Mouse (Mus musculus) embryo, embryonic 11 days (tissue): ENCODE measurements around the gene 4930426L09Rik.

ENCODE experiments used
- DNase-seq: peaks from one replicate; pipeline ENCODE4 v3.0.0-alpha.2; 2015

The 4930426L09Rik gene

GRCm38 (mm10) chr2:19016839-19017238 lies 18.7 kb downstream of the 4930426L09Rik start:
- no peak for DNase-seq

DNA sequence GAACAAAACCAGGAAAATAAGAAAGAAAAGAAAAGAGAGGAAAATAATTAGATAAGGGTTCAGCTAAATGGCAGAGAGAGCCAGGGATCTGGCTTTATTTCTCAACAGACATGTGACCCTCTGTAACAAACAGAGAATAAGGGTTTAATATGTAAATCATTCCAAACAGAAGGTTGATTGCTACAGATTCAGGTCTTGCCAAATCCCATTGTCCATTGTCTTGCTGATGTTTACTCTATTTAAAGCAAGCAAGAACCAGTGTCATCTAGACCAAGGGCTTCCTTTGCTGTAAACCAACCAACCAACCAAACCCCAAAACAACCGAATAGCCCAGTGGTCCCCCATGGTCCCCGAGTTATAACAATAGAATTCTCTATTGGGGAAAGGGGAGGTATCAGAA lies 19.9 kb downstream of the 4930426L09Rik start:
- DNase-seq: no peak

DNA sequence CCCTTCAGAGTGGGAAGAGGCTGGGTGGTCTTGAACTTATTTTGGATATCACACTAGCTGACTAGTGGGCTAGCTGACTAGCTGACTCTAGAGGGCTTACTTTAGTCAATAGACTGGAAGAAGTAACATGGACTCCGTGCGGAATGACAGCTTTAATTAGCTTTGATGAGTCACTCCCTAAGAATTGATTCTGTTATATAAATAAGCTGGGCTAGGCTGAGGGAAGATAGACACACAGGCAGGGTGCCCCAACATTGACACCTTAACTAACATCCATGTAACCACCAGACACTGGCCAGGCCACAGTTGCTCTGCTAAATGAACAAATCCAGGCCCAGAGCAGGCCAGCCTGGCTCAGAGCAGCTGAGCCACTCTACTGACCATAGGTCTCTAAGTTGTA lies 26.7 kb downstream of the 4930426L09Rik start:
- DNase-seq: no peak

DNA sequence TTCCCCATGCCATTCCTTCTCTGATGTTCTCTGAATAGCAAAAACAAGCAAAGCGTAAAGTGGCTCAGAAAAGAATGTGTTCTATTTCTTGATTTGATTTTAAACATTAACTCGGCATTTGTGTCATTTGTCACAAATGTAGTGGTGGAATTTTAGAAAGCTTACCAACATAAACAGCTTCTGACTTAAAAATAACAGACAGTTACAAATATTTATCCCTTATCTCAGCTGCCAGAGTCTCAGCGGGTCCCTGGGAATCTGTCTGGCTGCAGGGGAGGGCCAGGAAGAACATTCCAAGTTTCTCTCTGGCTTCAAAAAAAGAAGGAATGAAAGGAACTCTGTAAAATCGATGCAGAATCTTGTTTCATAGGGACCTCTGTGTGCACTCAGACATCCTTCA lies 39.3 kb downstream of the 4930426L09Rik start:
- no peak for DNase-seq

GRCm38 (mm10) chr2:19037907-19038570 lies 39.9 kb downstream of the 4930426L09Rik start:
- DNase-seq: no peak

DNA sequence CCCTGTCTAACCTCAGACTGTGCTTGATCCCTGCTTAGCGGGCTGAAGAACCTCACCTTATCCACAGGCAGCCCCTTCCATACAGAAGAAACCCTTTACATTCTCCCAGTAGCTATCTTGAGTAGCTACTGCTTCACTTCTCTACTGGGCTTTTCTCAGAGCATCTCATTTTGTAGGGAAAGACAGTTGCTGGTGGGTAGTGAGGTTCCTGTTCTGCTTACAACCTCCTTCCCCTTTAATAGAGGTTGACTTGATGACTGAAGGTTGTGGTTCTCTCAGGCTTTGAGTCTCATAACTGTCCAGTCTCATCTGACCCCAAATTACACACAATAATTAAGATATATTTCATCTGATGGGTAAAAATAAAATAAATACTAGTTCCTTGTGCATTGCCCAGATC lies 50.1 kb downstream of the 4930426L09Rik start:
- no peak for DNase-seq

DNA sequence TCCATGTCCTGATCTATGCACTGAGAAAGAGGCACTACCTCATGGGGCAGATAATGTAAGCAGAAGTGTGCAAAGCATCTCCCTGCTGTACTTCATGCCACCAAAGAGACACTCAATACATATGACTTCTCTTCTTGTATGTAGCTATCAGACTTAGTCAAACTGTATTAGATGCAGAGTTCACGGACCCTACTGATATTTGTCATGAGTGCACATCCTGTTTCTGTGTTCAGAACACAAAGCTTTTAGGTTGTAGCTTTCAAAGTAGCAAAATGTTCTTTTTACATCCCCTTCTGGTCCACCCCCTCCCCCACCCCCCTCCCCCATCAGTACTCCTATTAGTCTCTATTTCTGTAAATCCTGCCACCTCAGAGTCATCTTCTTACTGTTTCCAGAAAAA lies 51.2 kb downstream of the 4930426L09Rik start:
- no peak for DNase-seq
